Mouse (Mus musculus): ENCODE results near the gene Sugct.
A peak's percentile ranks its signal among the peaks of the same experiment; 100 is the strongest.

The Sugct gene

GRCm38 (mm10) chr13:17028595-17028994 is 666.8 kb downstream of the Sugct start:
- peak; percentile 72 for DNase-seq

- DNase-seq = no peak
Observed at GRCm38 (mm10) chr13:17027846-17028529, 667.4 kb downstream of the Sugct start.

GRCm38 (mm10) chr13:17027001-17027400 is 668.4 kb downstream of the Sugct start:
- DNase-seq = no peak

GRCm38 (mm10) chr13:16996464-16996863 is 698.9 kb downstream of the Sugct start:
- DNase-seq = no peak

GRCm38 (mm10) chr13:16995321-16995720 is 700.0 kb downstream of the Sugct start:
- no peak for DNase-seq

- no peak for DNase-seq
Observed at GRCm38 (mm10) chr13:16977743-16978142, 717.6 kb downstream of the Sugct start.

- peak; percentile 7 for DNase-seq
Observed at GRCm38 (mm10) chr13:16971277-16971676, 724.1 kb downstream of the Sugct start.

GRCm38 (mm10) chr13:16968995-16969394 is 726.4 kb downstream of the Sugct start:
- DNase-seq = peak; percentile 1

GRCm38 (mm10) chr13:16964823-16965475 is 730.4 kb downstream of the Sugct start:
- no peak for DNase-seq

GRCm38 (mm10) chr13:16952045-16952444 is 743.3 kb downstream of the Sugct start:
- DNase-seq = no peak

GRCm38 (mm10) chr13:16939466-16939811 is 755.9 kb downstream of the Sugct start:
- no peak for DNase-seq

GRCm38 (mm10) chr13:16938552-16939465 is 756.5 kb downstream of the Sugct start:
- no peak for DNase-seq

GRCm38 (mm10) chr13:16937422-16938202 is 757.7 kb downstream of the Sugct start:
- DNase-seq = peak; percentile 30

- no peak for DNase-seq
Observed at GRCm38 (mm10) chr13:16935029-16935428, 760.3 kb downstream of the Sugct start.

GRCm38 (mm10) chr13:16933600-16933999 is 761.8 kb downstream of the Sugct start:
- no peak for DNase-seq

GRCm38 (mm10) chr13:16921305-16921704 is 774.0 kb downstream of the Sugct start:
- DNase-seq = no peak

GRCm38 (mm10) chr13:16915697-16916096 is 779.7 kb downstream of the Sugct start:
- DNase-seq = no peak

- DNase-seq = no peak
Observed at GRCm38 (mm10) chr13:16912214-16912613, 783.1 kb downstream of the Sugct start.

- DNase-seq = no peak
Observed at GRCm38 (mm10) chr13:16906974-16907373, 788.4 kb downstream of the Sugct start.

- DNase-seq = no peak
Observed at GRCm38 (mm10) chr13:16901424-16901823, 793.9 kb downstream of the Sugct start.

GRCm38 (mm10) chr13:16898084-16898792 is 797.1 kb downstream of the Sugct start:
- no peak for DNase-seq

GRCm38 (mm10) chr13:16878056-16878455 is 817.3 kb downstream of the Sugct start:
- DNase-seq = no peak
